Mouse (Mus musculus) thymus, adult 2 months (tissue): Measurements from ENCODE around the gene Spock1. TPM values are rescaled to one million over a fixed set of nuclear protein-coding genes. Genes with fewer than 3 reads are reported as not detected.

ENCODE experiments used
- DNase-seq: peaks from one replicate; pipeline ENCODE4 v3.0.0; 2021
- H3K27ac ChIP-seq: fragments of 200-500 bp; 2 replicates; pipeline ENCODE4 v1.5.1; 2012; ENCODE audit warnings: low read length, control low read depth; ENCODE audit not compliant: control insufficient read depth, insufficient read depth
- H3K27me3 ChIP-seq: fragments of 200-500 bp; 2 replicates; pipeline ENCODE4 v1.6.1; 2012; ENCODE audit warnings: mild to moderate bottlenecking, low read length, moderate library complexity, mixed read lengths; ENCODE audit not compliant: control insufficient read depth, insufficient read depth
- H3K36me3 ChIP-seq: fragments of 200-500 bp; 2 replicates; pipeline ENCODE4 v1.6.1; 2012; ENCODE audit warnings: mild to moderate bottlenecking, low read length, moderate library complexity; ENCODE audit not compliant: control insufficient read depth, insufficient read depth
- H3K4me1 ChIP-seq: fragments of 200-500 bp; replicated peaks from 2 replicates; pipeline ENCODE4 v1.6.1; 2012; ENCODE audit warnings: low read length; ENCODE audit not compliant: control insufficient read depth, insufficient read depth
- H3K4me3 ChIP-seq: fragments of 200-500 bp; 2 replicates; pipeline ENCODE4 v1.5.1; 2012; ENCODE audit warnings: mild to moderate bottlenecking, low read length, control low read depth, moderate library complexity; ENCODE audit not compliant: control insufficient read depth, insufficient read depth
- CTCF ChIP-seq: fragments of 200-500 bp; IDR thresholded peaks from 2 replicates; pipeline ENCODE4 v1.5.1; 2012; ENCODE audit warnings: mild to moderate bottlenecking, control low read depth, low read length, moderate library complexity, borderline replicate concordance; ENCODE audit not compliant: control insufficient read depth, poor library complexity, insufficient read depth; ENCODE audit errors: extremely low read depth
- POLR2A ChIP-seq: fragments of 200-500 bp; IDR thresholded peaks from 2 replicates; pipeline ENCODE4 v1.6.1; 2012; ENCODE audit warnings: mild to moderate bottlenecking, low read length, control low read depth, moderate library complexity; ENCODE audit not compliant: control insufficient read depth, poor library complexity, insufficient read depth; ENCODE audit errors: extremely low read depth
- WGBS: fragments of 180-500 bp; shearing (Covaris S2); methylation state at CpG from one replicate; pipeline ENCODE4 v1.1.7; 2018; 5-methylcytosine and 5-hydroxymethylcytosine counted together
- polyA plus RNA-seq: library from polyadenylated mRNA; depleted of rRNA; stranded (reverse); fragments of >200 nt; gene quantifications from 2 replicates; pipeline ENCODE4 v1.2.3, GENCODE M21; 2012

The Spock1 gene
- polyA plus RNA-seq, 1 experiment: 0.93 TPM

GRCm38 (mm10) chr13:57855766-57856165 lies 52.4 kb downstream of the Spock1 start:
- TF ChIP-seq CTCF: no peak
- no peak for TF ChIP-seq POLR2A
- Histone ChIP-seq H3K4me3 (no peak overlapping the region), H3K27me3 (no peaks in the 10 kb centered on the region), H3K36me3 (no peaks in the 10 kb centered on the region), H3K27ac (no peak overlapping the region), H3K4me1 (no peaks in the 10 kb centered on the region)
- 75% methylated on average over 4 of the region's 4 CpGs for WGBS
- no peak for DNase-seq

GRCm38 (mm10) chr13:57854416-57854815 lies 53.7 kb downstream of the Spock1 start:
- 85% methylated on average over 8 of the region's 8 CpGs for WGBS
- TF ChIP-seq CTCF (no peak), POLR2A (no peak)
- Histone ChIP-seq H3K36me3 (no peaks in the 10 kb centered on the region), H3K27me3 (no peaks in the 10 kb centered on the region), H3K27ac (no peak overlapping the region), H3K4me1 (no peaks in the 10 kb centered on the region), H3K4me3 (no peak overlapping the region)
- no peak for DNase-seq

- no peaks in the 10 kb centered on the region for H3K4me1 ChIP-seq
- no peak overlapping the region for H3K27ac ChIP-seq
- TF ChIP-seq POLR2A (no peak), CTCF (no peak)
- no peaks in the 10 kb centered on the region for H3K36me3 ChIP-seq
- no peak overlapping the region for H3K4me3 ChIP-seq
- WGBS: 81% methylated on average over 1 of the region's 1 CpGs
- no peak for DNase-seq
- no peaks in the 10 kb centered on the region for H3K27me3 ChIP-seq
Observed at GRCm38 (mm10) chr13:57853621-57854020, 54.5 kb downstream of the Spock1 start.

- 92% methylated on average over 10 of the region's 10 CpGs for WGBS
- Histone ChIP-seq H3K36me3 (no peaks in the 10 kb centered on the region), H3K4me3 (no peak overlapping the region), H3K27me3 (no peaks in the 10 kb centered on the region), H3K27ac (no peak overlapping the region), H3K4me1 (no peaks in the 10 kb centered on the region)
- no peak for DNase-seq
- no peak for TF ChIP-seq CTCF
- no peak for TF ChIP-seq POLR2A
Observed at GRCm38 (mm10) chr13:57853156-57853555, 55.0 kb downstream of the Spock1 start.

GRCm38 (mm10) chr13:57848931-57849330 lies 59.2 kb downstream of the Spock1 start:
- Histone ChIP-seq H3K4me1 (no peaks in the 10 kb centered on the region), H3K4me3 (no peak overlapping the region), H3K27ac (no peak overlapping the region), H3K36me3 (no peaks in the 10 kb centered on the region), H3K27me3 (no peaks in the 10 kb centered on the region)
- 96% methylated on average over 1 of the region's 1 CpGs for WGBS
- DNase-seq: no peak
- no peak for TF ChIP-seq CTCF
- no peak for TF ChIP-seq POLR2A

- H3K4me3 ChIP-seq: no peak overlapping the region
- no peaks in the 10 kb centered on the region for H3K4me1 ChIP-seq
- WGBS: 88% methylated on average over 4 of the region's 4 CpGs
- H3K27me3 ChIP-seq: no peaks in the 10 kb centered on the region
- no peak for DNase-seq
- H3K36me3 ChIP-seq: no peaks in the 10 kb centered on the region
- H3K27ac ChIP-seq: no peak overlapping the region
- no peak for TF ChIP-seq POLR2A
- no peak for TF ChIP-seq CTCF
Observed at GRCm38 (mm10) chr13:57847101-57847500, 61.0 kb downstream of the Spock1 start.

- Histone ChIP-seq H3K27me3 (no peaks in the 10 kb centered on the region), H3K36me3 (no peaks in the 10 kb centered on the region), H3K4me1 (no peaks in the 10 kb centered on the region), H3K4me3 (no peak overlapping the region), H3K27ac (no peak overlapping the region)
- DNase-seq: no peak
- TF ChIP-seq CTCF: no peak
- no peak for TF ChIP-seq POLR2A
- WGBS: 97% methylated on average over 9 of the region's 9 CpGs
Observed at GRCm38 (mm10) chr13:57846468-57846867, 61.7 kb downstream of the Spock1 start.
